Mouse (Mus musculus) cerebellum, postnatal 14 days (tissue): ENCODE measurements around the gene Gm10135.
"Not testable (repeated sequence)": the region's sequence is repeated elsewhere in the genome, so short reads cannot be mapped to it uniquely, and the experiment has no call there.

Source experiments
- DNase-seq, 2 experiments: peaks; one replicate each; pipeline ENCODE4 v3.0.0; 2021; ENCODE audit warnings: mixed read lengths in 2 of 2

Gm10135 gene

DNA sequence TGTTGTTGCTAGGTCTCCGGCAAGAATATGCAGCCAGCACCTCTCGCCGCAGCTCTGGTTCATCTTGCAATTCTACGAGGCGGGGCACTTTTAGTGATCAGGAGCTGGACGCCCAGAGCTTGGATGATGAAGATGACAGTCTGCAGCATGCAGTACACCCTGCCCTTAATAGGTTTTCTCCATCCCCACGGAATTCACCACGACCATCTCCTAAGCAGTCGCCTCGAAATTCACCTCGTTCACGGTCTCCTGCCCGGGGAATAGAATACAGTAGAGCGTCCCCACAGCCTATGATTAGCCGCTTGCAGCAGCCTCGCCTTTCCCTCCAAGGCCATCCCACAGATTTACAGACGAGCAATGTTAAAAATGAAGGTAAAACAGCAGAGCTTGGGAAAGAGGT lies 17.2 kb downstream of the Gm10135 start:
- DNase-seq: no peak

DNA sequence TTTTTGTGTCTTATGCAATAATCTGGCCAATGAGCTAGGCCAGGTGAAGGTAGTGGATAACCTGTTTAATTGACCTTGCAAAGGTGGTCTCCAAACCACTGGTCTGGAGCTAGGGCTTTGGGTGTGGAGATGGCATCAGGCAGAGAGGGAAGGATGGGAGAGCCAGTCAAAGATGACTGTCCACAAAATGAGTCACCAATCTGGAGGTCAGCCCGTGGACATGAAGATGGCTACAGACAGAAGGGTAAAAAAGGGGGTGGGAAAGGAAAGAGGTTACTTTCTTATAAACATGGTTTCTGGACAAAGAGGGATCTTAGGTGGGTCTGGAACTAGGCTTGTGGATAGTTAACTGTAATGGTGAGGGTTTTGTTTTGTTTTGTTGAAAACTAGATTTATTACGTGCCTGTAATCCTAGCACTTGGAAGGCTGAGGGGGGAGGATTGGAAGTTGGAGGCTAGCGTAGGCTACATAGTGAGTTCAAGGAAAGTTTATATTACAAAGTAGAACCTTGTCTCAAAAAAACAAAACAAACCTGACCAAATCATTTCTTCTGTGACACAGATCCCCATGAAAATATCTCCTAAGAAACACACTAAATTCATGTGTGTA lies 20.4 kb downstream of the Gm10135 start:
- DNase-seq: no peak

DNA sequence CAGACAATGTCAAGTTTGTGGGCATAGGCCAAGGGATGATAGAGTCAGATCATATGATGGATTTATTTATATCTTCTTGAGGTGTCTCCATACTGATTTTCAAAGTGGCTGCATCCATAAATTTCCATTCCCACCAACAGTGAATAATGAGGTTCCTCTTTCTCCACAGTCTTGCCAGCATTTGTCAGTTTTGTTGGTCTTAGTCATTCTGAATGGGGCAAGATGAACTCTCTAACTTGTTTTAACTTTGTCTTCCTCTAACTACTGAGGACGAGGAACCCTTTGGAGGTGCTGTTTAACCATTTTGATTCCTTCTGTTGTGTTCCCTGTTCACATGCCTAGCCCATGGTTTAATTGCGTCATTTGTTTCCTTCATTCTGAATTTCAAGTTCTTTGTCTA lies 24.2 kb downstream of the Gm10135 start:
- no peak for DNase-seq

DNA sequence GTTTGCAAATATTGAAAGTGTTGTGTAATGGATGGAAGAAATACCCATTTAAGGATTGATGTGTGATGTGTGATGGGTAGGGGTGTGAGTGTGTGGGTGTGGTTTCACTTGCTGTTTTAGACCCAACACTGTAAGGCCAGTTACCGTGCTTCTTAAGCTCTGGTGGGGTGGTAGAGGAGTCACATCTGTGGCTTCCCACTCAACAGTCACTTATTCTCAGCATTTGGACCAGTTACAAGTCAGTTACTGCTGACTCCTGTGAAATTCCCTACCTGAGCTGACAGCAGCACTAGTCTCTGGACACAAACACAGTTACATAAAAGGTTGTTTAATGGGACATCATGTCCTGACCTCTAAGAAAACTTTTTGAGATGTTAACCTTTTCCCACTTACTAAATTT lies 26.4 kb downstream of the Gm10135 start:
- no peak for DNase-seq

DNA sequence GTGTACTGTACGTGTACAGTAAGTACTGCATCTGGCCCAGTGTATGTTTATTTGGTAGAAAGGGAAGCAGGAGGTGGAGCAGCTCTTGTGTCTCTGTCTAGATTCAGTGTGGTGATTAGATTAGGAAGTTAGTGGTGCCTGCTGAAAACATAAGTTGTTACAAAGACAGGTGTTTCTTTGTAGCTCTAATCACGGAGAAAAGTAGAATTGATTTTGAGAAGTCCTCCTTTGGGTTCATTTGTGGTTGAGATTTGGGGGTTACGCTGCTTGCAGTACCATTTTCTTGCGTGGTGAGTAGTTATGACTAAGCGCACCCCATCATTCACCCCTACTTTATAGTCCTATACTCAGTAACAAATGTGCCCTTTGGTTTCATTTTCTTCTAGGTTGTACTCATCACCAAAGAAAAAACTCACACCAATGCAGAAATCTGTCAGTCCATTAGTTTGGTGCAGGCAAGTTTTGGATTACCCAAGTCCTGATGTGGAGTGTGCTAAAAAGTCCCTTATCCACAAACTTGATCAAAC lies 33.5 kb downstream of the Gm10135 start:
- DNase-seq: no peak

DNA sequence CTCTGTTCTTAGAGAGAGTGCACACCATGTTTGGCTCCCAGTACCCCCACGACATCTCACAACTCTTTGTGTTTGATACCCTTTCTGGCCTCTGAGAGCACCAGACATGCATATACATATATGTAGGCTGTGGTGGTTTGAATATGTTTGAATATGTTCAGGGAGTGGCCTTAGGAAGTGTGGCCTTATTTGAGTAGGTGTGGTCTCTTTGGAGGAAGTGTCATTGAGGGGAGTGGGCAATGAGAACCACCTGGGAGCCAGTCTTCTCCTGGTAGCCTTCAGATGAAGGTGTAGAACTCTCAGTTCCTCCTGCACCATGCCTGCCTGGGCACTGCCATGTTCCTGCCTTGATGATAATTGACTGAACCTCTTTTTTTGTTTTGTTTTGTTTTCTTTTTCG lies 35.2 kb downstream of the Gm10135 start:
- DNase-seq: no peak

DNA sequence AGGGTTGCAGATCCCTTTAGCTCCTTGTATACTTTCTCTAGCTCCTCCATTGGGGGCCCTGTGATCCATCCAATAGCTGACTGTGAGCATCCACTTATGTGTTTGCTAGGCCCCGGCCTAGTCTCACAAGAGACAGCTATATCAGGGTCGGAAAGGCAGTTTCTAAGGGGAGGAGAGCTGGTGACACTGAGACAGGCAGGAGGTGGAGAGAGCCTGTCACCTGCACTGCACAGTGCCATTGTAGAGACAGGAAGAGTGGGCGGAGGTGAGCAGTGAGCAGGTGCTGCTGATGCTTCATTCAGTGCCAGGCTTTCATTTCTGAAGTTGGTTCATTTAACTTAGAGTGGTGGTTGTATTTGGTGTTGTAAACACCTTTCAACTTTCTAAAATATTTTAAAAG lies 36.1 kb downstream of the Gm10135 start:
- DNase-seq: not testable (repeated sequence)

DNA sequence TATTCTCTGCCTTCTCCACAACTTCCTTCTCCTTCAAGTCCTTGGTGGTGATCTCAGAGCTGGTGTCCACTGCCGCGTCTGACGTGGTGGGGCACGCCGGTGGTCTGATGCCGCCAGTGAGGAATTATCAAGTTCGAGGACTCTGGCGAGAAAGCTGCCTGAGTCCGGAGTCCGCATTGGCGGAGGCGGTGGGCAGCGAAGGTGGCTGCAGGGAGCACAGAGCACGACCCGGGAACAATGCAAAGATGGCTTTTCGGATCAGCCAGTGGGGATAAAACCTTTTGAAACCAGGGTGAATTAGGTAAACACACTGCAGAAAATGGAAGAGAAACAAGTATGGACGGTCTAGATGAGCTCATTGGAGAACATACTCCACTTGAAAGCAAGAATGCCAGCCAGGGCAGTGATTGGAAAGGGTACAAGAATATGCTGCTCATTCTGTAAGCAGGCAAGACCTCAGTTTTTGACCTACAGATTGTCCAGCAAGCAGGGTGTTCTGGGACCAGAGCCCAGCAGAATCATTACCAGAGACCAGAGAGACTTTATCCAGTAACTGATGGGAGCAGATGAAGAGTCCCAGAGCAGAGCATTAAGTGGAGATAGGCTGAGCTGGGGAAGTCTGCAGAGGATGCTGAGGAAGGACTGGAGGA lies 41.4 kb downstream of the Gm10135 start:
- no peak for DNase-seq

DNA sequence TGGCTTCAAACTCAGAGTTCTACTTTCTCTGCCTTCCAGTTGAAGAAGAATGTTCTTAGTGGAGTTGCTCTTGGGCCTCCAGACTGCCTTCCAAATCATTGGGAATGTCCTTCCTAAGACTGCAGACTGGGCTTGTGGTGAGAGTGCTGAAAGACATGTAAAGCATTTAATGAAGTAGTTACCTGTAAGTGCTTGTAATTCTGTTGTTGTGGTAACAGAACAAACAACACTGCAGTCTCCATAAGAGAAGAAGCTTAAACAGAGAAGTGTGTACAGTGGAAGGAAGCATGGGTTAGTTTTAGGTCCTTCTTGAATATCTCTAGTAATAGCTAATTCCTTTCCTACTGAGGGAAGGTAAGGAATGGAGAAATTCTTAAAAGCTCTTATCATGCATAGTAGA lies 47.4 kb downstream of the Gm10135 start:
- no peak for DNase-seq

DNA sequence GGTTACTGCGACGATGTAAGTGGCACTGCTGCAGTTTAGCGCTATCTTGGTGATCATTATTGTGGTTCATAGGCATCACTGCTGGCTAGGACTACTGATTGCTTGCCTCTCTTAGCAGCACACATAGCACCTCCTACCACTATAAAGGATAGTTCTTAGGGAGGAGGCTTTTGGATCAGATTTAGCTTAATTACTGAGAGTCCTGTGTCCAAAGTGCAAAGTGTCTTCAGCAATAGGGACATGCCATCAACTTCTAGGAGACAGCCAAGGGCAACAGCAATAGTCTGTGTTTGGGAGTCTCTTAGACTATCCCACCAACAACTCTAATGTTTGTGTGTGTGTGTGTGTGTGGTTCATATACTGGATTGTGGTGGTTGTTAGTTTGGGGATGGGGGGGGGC lies 51.7 kb downstream of the Gm10135 start:
- DNase-seq: no peak

DNA sequence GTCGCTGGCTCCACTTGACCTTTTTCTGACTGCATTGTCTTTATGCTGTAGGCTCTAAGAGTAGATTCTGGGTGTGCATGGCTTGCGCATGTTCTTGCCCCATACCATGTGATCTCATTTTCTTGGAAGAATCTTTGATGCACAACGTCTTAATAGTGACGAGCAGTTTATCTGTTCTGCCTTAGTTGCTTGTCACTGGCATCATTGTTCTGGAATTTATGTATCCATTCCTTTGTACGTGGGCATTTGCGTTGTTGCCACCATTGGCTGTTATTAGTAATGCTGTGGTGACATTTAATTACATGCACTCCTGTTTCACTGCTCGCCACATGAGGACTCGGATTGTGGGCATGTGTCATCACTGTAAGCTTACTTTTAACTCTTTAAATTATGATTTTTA lies 53.3 kb downstream of the Gm10135 start:
- no peak for DNase-seq

DNA sequence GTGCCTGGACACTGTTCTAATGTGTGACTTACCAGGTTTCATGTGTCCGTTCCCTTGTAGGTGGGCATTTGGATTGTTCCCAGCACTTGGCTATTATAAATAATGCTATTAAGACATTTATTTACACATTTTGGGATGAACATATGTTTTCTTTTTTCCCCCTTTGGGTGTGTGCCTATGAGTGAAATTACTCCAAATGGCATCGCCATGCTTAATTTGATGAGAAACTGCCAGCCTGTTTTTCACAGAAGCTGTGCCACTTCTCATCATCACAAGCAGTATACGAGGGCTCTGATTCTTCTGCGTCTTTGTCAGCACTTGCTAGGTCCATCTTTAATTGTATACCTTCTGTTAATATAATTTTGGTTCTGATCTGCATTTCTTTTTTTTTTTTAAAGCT lies 54.1 kb downstream of the Gm10135 start:
- DNase-seq: no peak

DNA sequence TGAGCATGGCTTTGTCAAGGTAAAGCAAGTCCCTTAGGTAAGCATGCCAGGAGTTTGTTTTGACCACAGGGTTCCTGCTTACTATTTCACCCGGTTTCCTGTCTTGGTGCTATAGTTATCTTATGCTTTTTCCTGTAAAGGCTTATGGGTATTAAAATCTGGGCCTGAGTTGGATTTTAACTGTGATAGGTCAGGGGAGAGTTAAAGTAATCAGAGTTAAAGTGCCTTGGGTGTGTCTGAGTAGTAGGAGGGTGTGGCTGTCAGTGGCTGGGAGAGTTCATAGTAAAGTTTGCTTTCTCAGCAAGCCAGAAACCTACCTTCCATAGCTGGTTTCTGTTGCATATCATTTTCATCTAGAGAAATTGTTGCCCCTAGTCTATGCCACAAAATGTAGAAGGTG lies 57.7 kb downstream of the Gm10135 start:
- DNase-seq: no peak

DNA sequence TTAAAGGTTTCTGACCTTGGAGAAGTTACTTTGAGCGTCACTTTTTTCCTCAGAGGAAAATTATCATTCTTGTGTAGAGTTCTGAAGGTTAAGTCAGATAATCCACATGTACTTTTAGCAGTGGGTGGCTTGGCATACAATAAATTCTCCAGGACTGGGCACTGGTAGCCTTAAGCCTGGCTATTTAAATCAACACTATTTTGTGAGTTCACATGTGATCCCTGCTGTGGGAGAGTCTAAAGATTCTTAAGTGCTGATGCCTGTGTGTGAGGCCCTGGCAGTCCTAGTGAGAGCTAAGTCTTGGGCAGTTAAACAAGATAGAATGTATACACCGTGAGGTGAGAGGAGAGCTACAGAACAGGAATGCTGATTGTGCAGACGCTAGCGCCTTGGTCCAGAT lies 58.5 kb downstream of the Gm10135 start:
- DNase-seq: peak in 1 of 2 experiments; percentile 8
